Mouse (Mus musculus) erythroblast, embryonic 14.5 days (primary cell): ENCODE measurements around the gene Chst11.

ENCODE experiments used
- GATA1 ChIP-seq: IDR thresholded peaks from 2 replicates; pipeline ENCODE4 v1.6.1; 2012; ENCODE audit warnings: low read length, inconsistent platforms, mixed read lengths
- TAL1 ChIP-seq: IDR thresholded peaks from 3 replicates; pipeline ENCODE4 v1.6.1; 2012; ENCODE audit warnings: low read length, inconsistent platforms, mixed read lengths

DNA sequence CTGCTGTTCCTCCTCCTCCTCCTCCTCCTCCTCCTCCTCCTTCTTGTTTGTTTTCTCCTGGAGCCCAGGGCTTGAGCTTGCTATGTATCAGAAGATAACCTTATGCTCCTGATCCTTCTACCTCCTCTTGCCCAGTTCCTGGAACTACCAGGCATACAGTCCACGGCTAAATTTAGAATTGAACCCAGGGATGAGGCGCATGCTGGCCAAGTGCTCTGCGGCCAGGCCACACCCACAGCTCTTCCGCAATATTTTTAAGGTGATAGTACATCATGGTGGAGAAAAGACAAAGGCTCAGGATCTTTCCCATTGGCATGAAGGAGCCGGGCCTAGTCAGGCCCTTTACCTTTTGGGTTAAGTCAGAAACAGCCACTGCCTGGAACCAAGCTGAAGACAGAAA is 213.4 kb downstream of the Chst11 start:
- TF ChIP-seq TAL1 (no peak), GATA1 (no peak)
